In the genomic region with DNA sequence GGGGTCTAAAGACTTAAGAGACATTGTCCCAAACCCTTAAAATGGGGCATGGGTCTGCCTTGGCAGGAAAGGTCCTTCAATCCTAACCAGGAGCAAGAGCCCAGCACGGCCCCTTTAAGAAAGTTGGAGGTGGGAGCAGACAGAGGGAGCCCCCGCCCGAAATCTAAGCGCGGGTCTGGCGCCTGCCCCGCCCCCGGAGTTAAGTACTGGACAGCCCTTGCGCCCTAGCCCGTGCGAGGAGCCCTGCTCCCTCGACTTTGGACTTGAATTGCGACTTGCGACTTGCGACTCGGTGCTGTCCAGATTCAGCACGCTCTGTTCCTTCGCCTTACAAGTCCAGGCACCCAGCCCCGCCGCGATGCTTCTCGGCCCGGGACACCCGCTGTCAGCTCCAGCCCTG, we compare ENCODE assay signal across 8 mouse cellular contexts. TPM values are rescaled to one million over a fixed set of nuclear protein-coding genes. Genes with fewer than 3 reads are reported as not detected.
DNase-seq lines count a peak whose midpoint lies in the region; ATAC-seq and TF ChIP-seq lines count a peak whose summit lies in the region.

A gene (plus strand): TSS at position 202 of the 400 bp plus-strand sequence.

- H3K4me2 ChIP-seq in forebrain, embryonic 12.5 days: peak within 1 kb of the TSS; percentile 50
- peak within 1 kb of the TSS; percentile 70 for H3K4me2 ChIP-seq in lung, embryonic 14.5 days

- no peak within 1 kb of the TSS for H3K27ac ChIP-seq in forebrain, embryonic 12.5 days
- peak within 1 kb of the TSS; percentile 66 for H3K27ac ChIP-seq in lung, embryonic 14.5 days (ENCODE audit: low read depth)

- no peak for ATAC-seq in forebrain, embryonic 12.5 days (ENCODE audit: low FRiP score)
- peak; percentile 73 for ATAC-seq in lung, embryonic 14.5 days (ENCODE audit: insufficient read depth)

- peak within 1 kb of the TSS; percentile 26 for H3K9ac ChIP-seq in forebrain, embryonic 12.5 days
- H3K9ac ChIP-seq in lung, embryonic 14.5 days: peak within 1 kb of the TSS; percentile 54

- DNase-seq in adrenal gland, postnatal 4 days (ENCODE audit: low spot score in 2 of 2): no peak
- DNase-seq in heart, postnatal 10 days: peak; percentile 80 to 85
- DNase-seq in kidney, postnatal 25 days: peak; percentile 86 to 94
- peak; percentile 87 for DNase-seq in lung, embryonic 14.5 days
- DNase-seq in retina, postnatal 1 day: peak; percentile 63
- no peak for DNase-seq in cerebellum, adult 11 months
- DNase-seq in thymus, postnatal 10 days (ENCODE audit: low spot score in 2 of 2): no peak

- TF ChIP-seq CTCF in lung, embryonic 14.5 days (IDR thresholded peaks at IDR 0.05; ENCODE audit: low read depth): no peak

- H3K4me3 ChIP-seq in forebrain, embryonic 12.5 days (replicated peaks): peak within 1 kb of the TSS; percentile 27
- H3K4me3 ChIP-seq in lung, embryonic 14.5 days (ENCODE audit: low read depth, low read length): peak within 1 kb of the TSS; percentile 47

- WGBS in forebrain, embryonic 12.5 days: under 1% methylated on average over 23 of the region's 24 CpGs
- WGBS in lung, embryonic 14.5 days: under 1% methylated on average over 24 of the region's 24 CpGs

- H3K27me3 ChIP-seq in forebrain, embryonic 12.5 days: peaks cover 41% of the 10 kb centered on the region
- H3K27me3 ChIP-seq in lung, embryonic 14.5 days (ENCODE audit: insufficient read depth, low read length): no peaks in the 10 kb centered on the region; the same call in 1 of the 2 replicates

- H3K4me1 ChIP-seq in forebrain, embryonic 12.5 days: peaks cover 22% of the 10 kb centered on the region
- peaks cover 45% of the 10 kb centered on the region for H3K4me1 ChIP-seq in lung, embryonic 14.5 days (ENCODE audit: insufficient read depth)

- intact Hi-C loops in heart, postnatal 10 days (cut with DNase I): no loop called here

- no peaks in the 10 kb centered on the region for H3K9me3 ChIP-seq in forebrain, embryonic 12.5 days
- H3K9me3 ChIP-seq in lung, embryonic 14.5 days (ENCODE audit: low read depth, low read length): no peaks in the 10 kb centered on the region

- no peaks in the 10 kb centered on the region for H3K36me3 ChIP-seq in forebrain, embryonic 12.5 days (replicated peaks)
- H3K36me3 ChIP-seq in lung, embryonic 14.5 days (ENCODE audit: insufficient read depth): no peaks in the 10 kb centered on the region

RNA-seq across cellular contexts. Expression of the gene that starts here (rescaled TPM):
- total RNA-seq in adrenal gland, postnatal 4 days (2021): 10 to 100 TPM; 12.4 to 16.5 TPM
- polyA plus RNA-seq in forebrain, embryonic 12.5 days (2016; fragmentation: Nextera tagmentation; extraction: Ambion mirVana): 3.0 and 3.8 TPM in 2 replicates
- total RNA-seq in heart, postnatal 10 days (2021): 10 to 100 TPM; 42.6 to 43.4 TPM
- polyA plus RNA-seq in lung, embryonic 14.5 days (2014; fragmentation: Nextera tagmentation; extraction: Ambion mirVana): 12.3 and 13.9 TPM in 2 replicates

Comparison
In these comparisons a context has a peak if more than half of its experiments do, and no peak if none do; other contexts are left out.
1. DNase-seq: peak in heart, postnatal 10 days (2 of 2), kidney, postnatal 25 days (2 of 2), lung, embryonic 14.5 days (single experiment) and retina, postnatal 1 day (single experiment); none in adrenal gland, postnatal 4 days (0 of 2), cerebellum, adult 11 months (single experiment) and thymus, postnatal 10 days (0 of 2).